Comparison of ENCODE assay signal across 7 mouse cellular contexts in the genomic region with DNA sequence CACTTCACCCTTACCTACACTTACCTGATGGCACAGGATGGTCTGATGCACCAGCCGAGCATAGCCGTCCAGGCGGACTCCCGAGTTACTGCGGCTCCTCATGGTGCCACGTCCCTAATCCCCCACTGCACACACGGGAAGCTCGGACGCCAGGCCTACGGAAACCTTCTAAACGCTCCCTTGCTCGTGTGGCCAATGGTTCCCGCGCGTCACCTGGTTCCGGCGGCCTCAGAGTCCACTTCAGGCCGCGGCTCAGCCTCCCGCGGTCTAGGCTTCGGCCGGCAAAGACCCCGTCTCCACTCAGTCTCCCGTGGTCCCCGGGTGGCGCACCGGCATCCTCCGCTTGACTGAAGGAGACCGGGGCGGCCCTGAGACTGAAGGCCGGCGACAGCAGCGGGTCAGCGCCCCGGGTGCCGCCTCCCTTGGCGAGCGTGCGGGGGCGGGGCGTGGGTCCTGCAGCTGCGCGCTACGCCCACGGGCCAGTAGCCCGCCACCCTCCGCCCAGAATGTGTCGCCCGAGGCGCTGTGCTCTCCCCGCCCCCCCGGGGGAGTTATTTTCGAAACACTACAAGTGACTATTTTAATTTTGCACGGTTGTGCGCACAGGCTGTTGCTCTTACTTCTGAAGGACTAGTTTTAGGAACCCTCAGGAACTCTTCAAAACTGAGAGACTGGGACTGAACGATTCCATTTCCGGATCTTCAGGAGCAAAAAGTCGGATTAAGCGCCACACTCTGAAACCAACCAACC. TPM values are rescaled to one million over a fixed set of nuclear protein-coding genes. Genes with fewer than 3 reads are reported as not detected.
A peak's percentile ranks its signal among the peaks of the same experiment; 100 is the strongest.
DNase-seq lines count a peak whose midpoint lies in the region; ATAC-seq and TF ChIP-seq lines count a peak whose summit lies in the region.

A gene (minus strand): TSS at position 424 of the 750 bp plus-strand sequence.

- ATAC-seq in granulocyte monocyte progenitor cell, adult 5-6 weeks (replicated peaks; ENCODE audit: poor library complexity, severe bottlenecking) = peak; percentile 99
- peak; percentile 87 for ATAC-seq in midbrain, embryonic 12.5 days (ENCODE audit: low FRiP score, low read depth)

- H3K9ac ChIP-seq in midbrain, embryonic 12.5 days (replicated peaks) = peak within 1 kb of the TSS; percentile 56

- no peaks in the 10 kb centered on the region for H3K9me3 ChIP-seq in embryonic facial prominence, embryonic 10.5 days
- no peaks in the 10 kb centered on the region for H3K9me3 ChIP-seq in limb, embryonic 10.5 days (replicated peaks)
- no peaks in the 10 kb centered on the region for H3K9me3 ChIP-seq in midbrain, embryonic 12.5 days

- no peaks in the 10 kb centered on the region for H3K36me3 ChIP-seq in embryonic facial prominence, embryonic 10.5 days (replicated peaks)
- no peaks in the 10 kb centered on the region for H3K36me3 ChIP-seq in limb, embryonic 10.5 days
- no peaks in the 10 kb centered on the region for H3K36me3 ChIP-seq in midbrain, embryonic 12.5 days
- no peaks in the 10 kb centered on the region for H3K36me3 ChIP-seq in small intestine, adult 2 months (ENCODE audit: control insufficient read depth, insufficient read depth, low read length)

- TF ChIP-seq CTCF in small intestine, adult 2 months (IDR thresholded peaks at IDR 0.05; ENCODE audit: extremely low read depth, insufficient read length, insufficient replicate concordance, low read depth, low read length) = no peak

- DNase-seq in adrenal gland, postnatal 14 days = peak; percentile 92
- peak; percentile 69 for DNase-seq in embryonic facial prominence, embryonic 10.5 days (ENCODE audit: low spot score)
- peak; percentile 86 for DNase-seq in kidney, adult 18-20 months
- peak; percentile 61 for DNase-seq in limb, embryonic 10.5 days (ENCODE audit: low spot score)

- H3K4me2 ChIP-seq in midbrain, embryonic 12.5 days (replicated peaks) = peak within 1 kb of the TSS; percentile 56

- peaks cover 53% of the 10 kb centered on the region for H3K27me3 ChIP-seq in embryonic facial prominence, embryonic 10.5 days (replicated peaks; ENCODE audit: low read depth, poor library complexity, severe bottlenecking)
- H3K27me3 ChIP-seq in limb, embryonic 10.5 days (ENCODE audit: low read depth, poor library complexity, severe bottlenecking) = peaks cover 80% of the 10 kb centered on the region
- peaks cover 35% of the 10 kb centered on the region for H3K27me3 ChIP-seq in midbrain, embryonic 12.5 days
- no peaks in the 10 kb centered on the region for H3K27me3 ChIP-seq in small intestine, adult 2 months (ENCODE audit: control insufficient read depth, insufficient read depth, low read length)

- TF ChIP-seq POLR2A in small intestine, adult 2 months (IDR thresholded peaks at IDR 0.05; ENCODE audit: low read depth, low read length) = peak; percentile 45; the same call in 1 of the 2 replicates

- peak within 1 kb of the TSS; percentile 72 for H3K27ac ChIP-seq in embryonic facial prominence, embryonic 10.5 days (replicated peaks)
- peak within 1 kb of the TSS; percentile 80 for H3K27ac ChIP-seq in limb, embryonic 10.5 days
- no peak within 1 kb of the TSS for H3K27ac ChIP-seq in midbrain, embryonic 12.5 days (replicated peaks)
- peak within 1 kb of the TSS; percentile 60; the same call in 1 of the 2 replicates for H3K27ac ChIP-seq in small intestine, adult 2 months (ENCODE audit: insufficient read depth, low read depth, low read length)

- 16% methylated on average over 60 of the region's 60 CpGs for WGBS in embryonic facial prominence, embryonic 10.5 days
- WGBS in limb, embryonic 10.5 days = 19% methylated on average over 59 of the region's 60 CpGs
- WGBS in midbrain, embryonic 12.5 days = 19% methylated on average over 60 of the region's 60 CpGs
- whole genome bisulfite sequencing in small intestine, adult 2 months = 13% methylated on average over 60 of the region's 60 CpGs

- H3K4me3 ChIP-seq in embryonic facial prominence, embryonic 10.5 days = peak within 1 kb of the TSS; percentile 66
- H3K4me3 ChIP-seq in limb, embryonic 10.5 days = peak within 1 kb of the TSS; percentile 64
- peak within 1 kb of the TSS; percentile 53 for H3K4me3 ChIP-seq in midbrain, embryonic 12.5 days
- peak within 1 kb of the TSS; percentile 99 for H3K4me3 ChIP-seq in small intestine, adult 2 months (ENCODE audit: low read depth, low read length)

- no peaks in the 10 kb centered on the region for H3K4me1 ChIP-seq in embryonic facial prominence, embryonic 10.5 days
- H3K4me1 ChIP-seq in limb, embryonic 10.5 days = no peaks in the 10 kb centered on the region
- H3K4me1 ChIP-seq in midbrain, embryonic 12.5 days = no peaks in the 10 kb centered on the region
- no peaks in the 10 kb centered on the region for H3K4me1 ChIP-seq in small intestine, adult 2 months (ENCODE audit: control insufficient read depth, insufficient read depth, insufficient read length, low read length)

RNA-seq across cellular contexts. Expression of the gene that starts here (rescaled TPM):
- 12.0 and 13.0 TPM in 2 replicates for total RNA-seq in adrenal gland, postnatal 14 days (2021)
- polyA plus RNA-seq in embryonic facial prominence, embryonic 10.5 days (2016; fragmentation: Nextera tagmentation; extraction: Ambion mirVana) = 9.5 and 10.4 TPM in 2 replicates
- total RNA-seq in granulocyte monocyte progenitor cell, adult 5-6 weeks (2014; fragmentation: Nextera tagmentation) = 3.7 and 3.9 TPM in 2 replicates
- 2.6 and 5.7 TPM in 2 replicates for total RNA-seq in granulocyte monocyte progenitor cell, adult 5-6 weeks (2017)
- polyA plus RNA-seq in limb, embryonic 10.5 days (2016; fragmentation: Nextera tagmentation; extraction: Ambion mirVana) = 10.1 and 12.9 TPM in 2 replicates
- polyA plus RNA-seq in midbrain, embryonic 12.5 days (2016; fragmentation: Nextera tagmentation; extraction: Ambion mirVana) = 6.5 and 8.1 TPM in 2 replicates
- polyA plus RNA-seq in small intestine, adult 2 months (2012; rRNA removed) = 1.6 TPM in 2 replicates
